ENCODE assay signal across 9 mouse cellular contexts in genomic region chr7:68030846-68031245, GRCm38 (mm10).
DNase-seq lines count a peak whose midpoint lies in the region; ATAC-seq lines count a peak whose summit lies in the region.
"Had no signal": no experiment of that assay in that cellular context is flagged by ENCODE, and none has a peak within 500 bp of the region (broad histone marks: within the 10 kb centered on the region; RNA-seq: fewer than 3 reads in every experiment).

No protein-coding gene starts in this region.

- H3K9ac ChIP-seq in heart, embryonic 12.5 days: no peak overlapping the region
- H3K9ac ChIP-seq: liver, embryonic 12.5 days had no signal

- no peak for DNase-seq in heart, postnatal 4 days
- DNase-seq in MN1 (ENCODE audit: low spot score): peak; percentile 67
- peak; percentile 80 to 89 for DNase-seq in cerebellum, adult 18-20 months
- DNase-seq in lung, postnatal 14 days: peak; percentile 20
- DNase-seq in urinary bladder, postnatal 25 days (ENCODE audit: low spot score): no peak
- DNase-seq in ovary, postnatal 14 days (ENCODE audit: low spot score): no peak

- WGBS in heart, embryonic 12.5 days: 32% methylated on average over 9 of the region's 9 CpGs

- peak overlapping the region; percentile 16; the same call in 1 of the 2 replicates for H3K4me2 ChIP-seq in heart, embryonic 12.5 days
- H3K4me2 ChIP-seq: liver, embryonic 12.5 days had no signal

- peaks cover 4% of the 10 kb centered on the region; the same call in 1 of the 2 replicates for H3K36me3 ChIP-seq in heart, embryonic 12.5 days
- H3K36me3 ChIP-seq: liver, embryonic 12.5 days had no signal

- ATAC-seq in heart, embryonic 12.5 days (ENCODE audit: insufficient number of reproducible peaks, low FRiP score): 0 out of 2 replicates have a peak, but pooled peaks have one; percentile 29
- no peak for ATAC-seq in megakaryocyte progenitor cell, adult 5-6 weeks (replicated peaks; ENCODE audit: poor library complexity)
- ATAC-seq: liver, embryonic 12.5 days had no signal

- peak overlapping the region; percentile 26; the same call in 1 of the 2 replicates for H3K27ac ChIP-seq in heart, embryonic 12.5 days (ENCODE audit: poor library complexity, severe bottlenecking)
- H3K27ac ChIP-seq: liver, embryonic 12.5 days had no signal

- H3K4me3 ChIP-seq in heart, embryonic 12.5 days: no peak overlapping the region
- H3K4me3 ChIP-seq: liver, embryonic 12.5 days had no signal

- no peaks in the 10 kb centered on the region for H3K9me3 ChIP-seq in heart, embryonic 12.5 days (replicated peaks)
- H3K9me3 ChIP-seq: liver, embryonic 12.5 days had no signal

- no peaks in the 10 kb centered on the region for H3K27me3 ChIP-seq in heart, embryonic 12.5 days (replicated peaks)
- H3K27me3 ChIP-seq: liver, embryonic 12.5 days had no signal

- H3K4me1 ChIP-seq in heart, embryonic 12.5 days (replicated peaks): peaks cover 61% of the 10 kb centered on the region

Comparison
In these comparisons a context has a peak if more than half of its experiments do, and no peak if none do; other contexts are left out.
1. DNase-seq: peak in MN1 (single experiment), cerebellum, adult 18-20 months (2 of 2) and lung, postnatal 14 days (single experiment); none in heart, postnatal 4 days (single experiment), urinary bladder, postnatal 25 days (single experiment) and ovary, postnatal 14 days (single experiment).